Mouse (Mus musculus) forebrain, embryonic 10.5 days (tissue): Measurements from ENCODE around the gene Olfr214. TPM values are rescaled to one million over a fixed set of nuclear protein-coding genes. Genes with fewer than 3 reads are reported as not detected.
"Not testable (repeated sequence)": the region's sequence is repeated elsewhere in the genome, so short reads cannot be mapped to it uniquely, and the experiment has no call there.

ENCODE experiments used
- DNase-seq: peaks from one replicate; pipeline ENCODE4 v3.0.0-alpha.2; 2017; ENCODE audit warnings: low spot score; ENCODE audit errors: extremely low spot score
- H3K27ac ChIP-seq: fragments of 300-500 bp; sonication (generic); 2 replicates; pipeline ENCODE4 v1.5.1; 2016; ENCODE audit warnings: mild to moderate bottlenecking
- H3K27me3 ChIP-seq: fragments of 300-500 bp; sonication (generic); 2 replicates; pipeline ENCODE4 v1.6.1; 2016; ENCODE audit warnings: mild to moderate bottlenecking; ENCODE audit not compliant: poor library complexity, severe bottlenecking
- H3K36me3 ChIP-seq: fragments of 300-500 bp; sonication (generic); replicated peaks from 2 replicates; pipeline ENCODE4 v1.6.1; 2016; ENCODE audit warnings: mild to moderate bottlenecking, moderate library complexity
- H3K4me1 ChIP-seq: fragments of 300-500 bp; sonication (generic); 2 replicates; pipeline ENCODE4 v1.6.1; 2016
- H3K4me3 ChIP-seq: fragments of 300-500 bp; sonication (generic); 2 replicates; pipeline ENCODE4 v1.5.1; 2016; ENCODE audit warnings: mild to moderate bottlenecking, moderate library complexity
- H3K9me3 ChIP-seq: fragments of 300-500 bp; sonication (generic); 2 replicates; pipeline ENCODE4 v1.6.1; 2016; ENCODE audit warnings: mild to moderate bottlenecking, moderate library complexity
- WGBS: fragments of 180-500 bp; shearing (Covaris S2); methylation state at CpG from one replicate; pipeline ENCODE4 v1.1.7; 2016; 5-methylcytosine and 5-hydroxymethylcytosine counted together
- polyA plus RNA-seq: library from polyadenylated mRNA; unstranded; fragments of >200 nt; fragmentation: Nextera tagmentation; extraction: Ambion mirVana; gene quantifications from 2 replicates; pipeline ENCODE4 v1.2.1, GENCODE M21; 2016

The Olfr214 gene
- not detected in 2 replicates for polyA plus RNA-seq

DNA sequence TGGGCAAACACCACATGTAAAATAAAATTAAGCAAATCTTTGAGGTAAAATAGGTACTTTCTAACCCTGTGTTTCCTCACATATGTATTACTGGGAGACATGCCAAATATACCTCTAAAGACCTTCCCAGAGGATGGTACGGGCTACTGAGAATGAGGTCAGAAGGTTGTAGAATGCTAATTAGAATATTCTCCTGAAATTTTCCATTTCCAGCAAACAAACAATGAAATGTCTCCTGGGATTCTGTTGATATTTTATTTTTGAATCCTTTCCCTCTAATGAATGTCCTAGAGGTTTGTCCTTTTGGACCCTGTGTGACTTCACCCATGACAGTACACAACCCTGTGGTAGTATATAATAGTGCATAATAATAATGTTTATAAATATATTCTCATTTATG lies at the start of gene Olfr214:
Gene Olfr214 (plus strand): TSS at position 301 of the 400 bp plus-strand sequence.
- Histone ChIP-seq H3K27ac (no peak within 1 kb of the TSS), H3K36me3 (no peaks in the 10 kb centered on the region), H3K27me3 (no peaks in the 10 kb centered on the region), H3K4me3 (no peak within 1 kb of the TSS), H3K9me3 (no peaks in the 10 kb centered on the region), H3K4me1 (no peaks in the 10 kb centered on the region)
- no peak for DNase-seq
- WGBS, result 85% methylated on average over 1 of the region's 1 CpGs

DNA sequence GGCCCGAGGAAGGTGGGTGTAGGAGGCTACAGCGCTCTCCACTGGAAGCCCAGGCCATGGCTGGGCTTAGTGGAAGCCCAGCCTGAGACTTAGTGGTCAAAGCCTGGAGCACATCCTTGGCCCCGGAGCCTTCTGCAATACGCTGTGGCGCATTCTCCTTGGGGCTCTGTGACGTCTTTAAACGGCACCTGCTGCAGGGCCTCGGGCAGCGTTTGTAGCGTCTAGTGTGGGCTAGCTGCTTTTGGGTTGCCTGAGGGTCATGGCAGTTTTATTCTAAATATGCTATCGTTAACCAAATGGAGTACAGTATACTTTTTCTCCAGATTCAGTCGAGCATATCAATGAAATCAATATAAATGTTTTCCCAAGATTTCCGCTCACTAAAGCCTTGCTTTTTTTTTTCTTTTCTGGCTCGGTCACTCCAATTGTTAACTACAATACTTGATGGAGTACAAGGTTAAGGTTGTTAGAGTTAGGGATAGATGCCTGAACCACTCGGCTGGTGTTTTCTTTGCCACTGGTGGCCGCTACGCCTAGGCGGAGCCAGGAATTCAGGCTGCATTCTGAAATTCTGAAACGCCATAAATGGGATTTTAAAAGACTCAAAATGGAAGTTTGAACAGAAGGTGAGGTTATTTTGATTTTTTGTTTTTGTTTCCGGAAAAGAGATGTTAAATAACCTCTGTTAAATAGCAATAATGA lies 47.6 kb upstream of the Olfr214 start, which contains the start of gene Olfr212:
Gene Olfr212 (plus strand): TSS at position 215 of the 702 bp plus-strand sequence.
- peaks cover 34% of the 10 kb centered on the region for H3K9me3 ChIP-seq
- whole genome bisulfite sequencing, result 94% methylated on average over 20 of the region's 20 CpGs
- not testable (repeated sequence) for H3K4me1 ChIP-seq, H3K27me3 ChIP-seq, H3K27ac ChIP-seq, DNase-seq, H3K36me3 ChIP-seq, H3K4me3 ChIP-seq

DNA sequence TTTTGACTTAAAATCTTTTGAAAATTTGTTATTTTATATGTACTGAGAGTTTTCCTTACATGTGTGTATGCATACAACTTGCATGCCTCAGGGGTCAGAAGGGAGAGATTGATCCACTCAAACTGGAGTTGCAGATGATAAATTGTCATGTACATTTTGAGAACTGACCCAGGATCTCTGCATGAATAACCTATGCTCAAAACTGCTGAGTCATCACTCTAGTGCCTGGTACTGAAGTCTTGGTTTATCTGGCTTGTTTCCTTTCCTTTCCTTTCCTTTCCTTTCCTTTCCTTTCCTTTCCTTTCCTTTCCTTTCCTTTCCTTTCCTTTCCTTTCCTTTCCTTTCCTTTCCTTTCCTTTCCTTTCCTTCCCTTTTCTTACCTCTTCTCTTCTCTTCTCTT lies 39.2 kb upstream of the Olfr214 start:
- Histone ChIP-seq H3K4me3 (no peak overlapping the region), H3K4me1 (no peaks in the 10 kb centered on the region)

DNA sequence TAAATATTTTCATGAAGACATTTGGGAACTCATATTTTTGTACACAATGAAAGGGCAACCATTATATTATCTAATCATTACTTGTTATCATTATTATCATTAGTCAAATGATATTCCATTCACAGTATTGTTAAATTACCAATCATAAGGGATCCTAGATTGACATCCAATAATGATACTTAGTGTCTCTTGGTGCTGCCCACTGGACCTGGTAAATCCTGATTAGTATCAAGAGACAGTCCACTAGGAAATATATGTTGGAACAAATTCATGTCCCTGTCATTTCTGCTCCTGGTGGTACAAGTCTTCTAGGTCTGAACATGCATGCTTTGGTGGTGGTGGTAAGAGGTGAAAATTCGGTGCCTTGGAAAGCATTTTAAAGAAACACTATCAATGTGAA lies 15.9 kb upstream of the Olfr214 start, which contains the start of gene Olfr213:
Gene Olfr213 (plus strand): TSS at position 301 of the 400 bp plus-strand sequence.
- no peaks in the 10 kb centered on the region for H3K36me3 ChIP-seq
- H3K27ac ChIP-seq, result no peak within 1 kb of the TSS
- no peak within 1 kb of the TSS for H3K4me3 ChIP-seq
- H3K4me1 ChIP-seq, result no peaks in the 10 kb centered on the region
- H3K27me3 ChIP-seq, result no peaks in the 10 kb centered on the region
- WGBS, result 82% methylated on average over 1 of the region's 1 CpGs
- no peak for DNase-seq
- no peaks in the 10 kb centered on the region for H3K9me3 ChIP-seq

More for the DNA sequence above, 39.2 kb upstream of the Olfr214 start:
- Histone ChIP-seq H3K9me3 (no peaks in the 10 kb centered on the region), H3K27me3 (no peaks in the 10 kb centered on the region), H3K27ac (no peak overlapping the region), H3K36me3 (no peaks in the 10 kb centered on the region)
- DNase-seq, result no peak

DNA sequence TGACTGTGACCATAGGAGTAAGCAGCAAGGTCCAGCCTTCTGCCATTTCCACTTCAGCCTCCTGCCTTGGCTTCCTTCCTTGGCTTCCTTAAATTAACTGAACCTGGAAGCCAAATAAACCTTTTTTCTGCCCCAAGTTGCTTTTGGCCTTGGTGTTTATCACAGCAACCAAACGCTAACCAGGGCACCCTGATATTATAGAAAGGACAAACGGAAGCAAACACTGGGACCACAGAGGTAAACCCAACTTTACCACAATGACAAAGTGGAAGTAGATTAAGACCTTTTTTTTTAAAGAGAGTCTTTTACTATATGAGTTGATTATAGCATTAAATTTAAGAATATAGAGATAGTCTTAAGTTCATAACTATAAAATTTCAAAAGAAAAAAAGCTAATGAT lies 11.5 kb upstream of the Olfr214 start:
- Histone ChIP-seq H3K4me3 (no peak overlapping the region), H3K27me3 (no peaks in the 10 kb centered on the region), H3K4me1 (no peaks in the 10 kb centered on the region), H3K36me3 (no peaks in the 10 kb centered on the region), H3K27ac (no peak overlapping the region), H3K9me3 (no peaks in the 10 kb centered on the region)
- 88% methylated on average over 2 of the region's 2 CpGs for WGBS
- DNase-seq, result no peak

DNA sequence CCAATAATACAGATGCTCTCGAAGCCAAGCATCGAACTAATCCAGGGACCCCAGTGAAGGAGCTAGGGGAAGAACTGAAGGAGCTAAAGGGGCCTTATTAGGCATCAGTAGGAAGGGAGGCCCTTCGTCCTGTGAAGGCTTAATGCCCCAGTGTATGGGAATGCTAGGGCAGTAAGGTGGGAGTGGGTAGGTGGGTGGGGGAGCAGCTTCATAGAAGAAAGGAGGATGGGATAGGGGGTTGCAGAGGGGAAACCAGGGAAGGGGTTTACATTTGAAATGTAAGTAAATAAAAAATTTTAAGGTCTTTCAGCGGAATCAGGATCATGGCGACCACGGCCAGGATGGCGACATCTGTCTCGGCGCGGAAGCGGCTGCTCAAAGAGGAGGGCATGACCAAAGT lies 3.2 kb upstream of the Olfr214 start, which contains the start of gene Gm5580:
Gene Gm5580 (plus strand): TSS at position 301 of the 400 bp plus-strand sequence.
- not testable (repeated sequence) for H3K9me3 ChIP-seq, DNase-seq, H3K4me3 ChIP-seq, H3K27ac ChIP-seq, H3K27me3 ChIP-seq, H3K4me1 ChIP-seq, H3K36me3 ChIP-seq
- WGBS, result 96% methylated on average over 11 of the region's 11 CpGs

DNA sequence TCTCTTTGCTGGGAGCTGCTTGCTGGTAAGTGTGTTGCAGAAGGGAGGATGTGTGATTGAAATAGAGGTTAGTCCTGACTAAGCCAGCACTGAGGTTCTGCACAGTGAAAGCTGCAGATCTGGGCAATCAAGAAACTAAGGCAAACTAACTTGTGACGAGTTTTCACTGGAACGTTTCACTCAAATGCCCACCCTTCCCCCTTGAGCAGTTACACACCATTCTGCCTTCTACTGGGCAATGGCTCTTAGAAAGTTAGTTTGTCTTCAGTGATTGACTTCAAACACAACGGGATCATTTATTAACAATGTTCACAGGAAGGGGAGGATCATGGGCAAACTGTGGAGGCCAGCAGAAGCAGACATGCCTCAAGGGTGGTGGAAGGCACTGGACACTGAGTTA lies 917 bp downstream of the Olfr214 start:
- Histone ChIP-seq H3K36me3 (no peaks in the 10 kb centered on the region), H3K4me1 (no peaks in the 10 kb centered on the region), H3K27ac (no peak overlapping the region), H3K4me3 (no peak overlapping the region), H3K27me3 (no peaks in the 10 kb centered on the region), H3K9me3 (no peaks in the 10 kb centered on the region)
- DNase-seq, result no peak
- 70% methylated on average over 3 of the region's 3 CpGs for WGBS

DNA sequence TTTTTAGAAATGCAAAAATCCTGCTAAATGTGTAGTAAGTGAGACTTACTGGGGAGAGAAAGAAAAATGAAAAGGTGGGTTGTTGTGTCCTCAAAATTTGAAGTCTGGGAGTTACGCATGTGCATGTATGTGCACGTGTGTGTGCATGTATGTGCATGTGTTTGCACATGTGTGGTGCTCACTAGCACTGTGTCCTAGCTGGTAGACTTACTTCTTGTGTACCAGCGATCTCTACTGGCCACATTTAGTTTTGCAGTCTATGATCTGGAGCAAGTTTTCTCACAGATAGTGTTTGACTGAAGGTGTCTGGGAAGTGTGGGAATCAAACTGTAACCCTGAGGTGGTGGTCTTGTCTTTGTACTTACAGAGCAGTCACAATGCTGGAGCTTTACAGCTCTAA lies 15.8 kb downstream of the Olfr214 start:
- H3K9me3 ChIP-seq, result no peaks in the 10 kb centered on the region
- no peaks in the 10 kb centered on the region for H3K27me3 ChIP-seq
- no peaks in the 10 kb centered on the region for H3K4me1 ChIP-seq
- no peak overlapping the region for H3K27ac ChIP-seq
- DNase-seq, result no peak
- no peaks in the 10 kb centered on the region for H3K36me3 ChIP-seq
- H3K4me3 ChIP-seq, result no peak overlapping the region
- 39% methylated on average over 3 of the region's 3 CpGs for WGBS

DNA sequence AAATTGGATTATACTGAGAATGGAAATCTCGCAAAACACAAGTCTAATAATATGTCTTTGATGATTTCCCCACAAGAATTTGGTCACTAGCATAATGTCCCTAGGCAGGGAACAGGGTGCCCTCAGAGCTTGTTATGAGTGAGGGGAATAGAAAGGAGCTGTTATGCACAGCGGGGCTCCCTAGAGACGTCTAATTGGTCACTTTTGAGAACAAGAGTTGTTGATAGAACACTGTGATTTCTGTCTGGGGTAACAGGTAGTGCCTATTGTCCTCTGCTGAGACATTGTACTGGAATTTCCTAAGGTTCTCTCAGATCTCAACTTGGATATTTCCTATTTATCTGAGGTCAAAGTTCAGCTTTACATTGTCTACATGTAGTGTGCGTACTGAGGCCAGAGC lies 30.1 kb downstream of the Olfr214 start, which contains the start of gene Olfr215:
Gene Olfr215 (minus strand): TSS at position 101 of the 400 bp plus-strand sequence.
- WGBS, result 65% methylated on average over 4 of the region's 4 CpGs
- DNase-seq, result no peak
- H3K27ac ChIP-seq, result no peak within 1 kb of the TSS
- H3K4me3 ChIP-seq, result no peak within 1 kb of the TSS
- no peaks in the 10 kb centered on the region for H3K9me3 ChIP-seq
- no peaks in the 10 kb centered on the region for H3K27me3 ChIP-seq
- H3K4me1 ChIP-seq, result 0 out of 2 replicates have a peak, but pooled peaks cover 6% of the 10 kb centered on the region
- no peaks in the 10 kb centered on the region for H3K36me3 ChIP-seq

DNA sequence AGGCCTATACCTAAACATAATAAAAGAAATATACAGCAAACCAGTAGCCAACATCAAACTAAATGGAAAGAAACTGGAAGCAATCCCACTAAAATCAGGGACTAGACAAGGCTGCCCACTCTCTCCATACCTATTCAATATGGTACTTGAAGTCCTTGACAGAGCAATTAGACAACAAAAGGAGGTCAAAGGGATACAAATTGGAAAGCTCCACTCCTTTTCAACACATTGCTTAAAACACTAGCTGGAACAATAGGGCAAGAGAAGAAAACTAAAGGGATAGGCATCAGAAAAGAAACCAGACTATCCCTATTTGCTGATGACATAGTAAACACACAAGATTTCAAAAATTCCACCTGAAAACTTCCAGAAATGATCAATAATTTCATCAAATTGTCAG lies 46.9 kb downstream of the Olfr214 start:
- not testable (repeated sequence) for H3K4me1 ChIP-seq, DNase-seq, H3K27me3 ChIP-seq, H3K36me3 ChIP-seq, H3K9me3 ChIP-seq, H3K27ac ChIP-seq, H3K4me3 ChIP-seq

DNA sequence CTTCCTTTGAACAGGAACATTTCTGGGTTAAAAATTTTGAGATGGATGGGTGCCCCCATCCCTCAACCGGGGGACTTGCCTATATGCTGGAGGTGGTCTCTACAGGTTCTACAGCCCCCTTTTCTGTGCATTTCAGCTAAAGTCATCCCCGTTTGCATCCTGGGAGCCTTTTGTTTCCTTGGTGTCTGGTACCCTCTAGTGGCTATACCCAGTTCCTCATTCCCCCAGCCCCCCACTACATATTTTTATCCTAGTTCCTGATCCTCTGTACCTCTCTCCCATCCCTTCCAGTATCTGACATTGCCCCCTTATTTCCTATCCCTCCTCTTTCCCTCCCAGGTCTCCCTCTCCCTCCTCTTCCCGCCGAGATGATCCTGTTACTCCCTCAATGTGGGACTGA lies 53.2 kb downstream of the Olfr214 start:
- no peak overlapping the region for H3K27ac ChIP-seq
- no peaks in the 10 kb centered on the region for H3K36me3 ChIP-seq
- H3K9me3 ChIP-seq, result no peaks in the 10 kb centered on the region
- 45% methylated on average over 4 of the region's 4 CpGs for WGBS
- no peak overlapping the region for H3K4me3 ChIP-seq
- no peak for DNase-seq
- no peaks in the 10 kb centered on the region for H3K4me1 ChIP-seq
- H3K27me3 ChIP-seq, result no peaks in the 10 kb centered on the region
